Mouse (Mus musculus): ENCODE measurements around the gene Def8. TPM values are rescaled to one million over a fixed set of nuclear protein-coding genes. Genes with fewer than 3 reads are reported as not detected.

The Def8 gene
- polyA plus RNA-seq, 1 experiment from 2014 or later, result 9.9 TPM

- peak overlapping the region; percentile 72 for H3K4me2 ChIP-seq (ENCODE audit: low read depth, low read length)
- peaks cover 18% of the 10 kb centered on the region for H3K4me1 ChIP-seq (ENCODE audit: control insufficient read depth, low read depth, low read length)
- WGBS (ENCODE audit: insufficient replicate concordance), result 27% methylated on average over 16 of the region's 16 CpGs
- H3K27me3 ChIP-seq (ENCODE audit: control insufficient read depth, insufficient read depth, low read depth, low read length), result no peaks in the 10 kb centered on the region
- H3K36me3 ChIP-seq (ENCODE audit: control insufficient read depth, insufficient read depth), result peaks cover 11% of the 10 kb centered on the region
- peak overlapping the region; percentile 87 for H3K27ac ChIP-seq (ENCODE audit: low read length)
- no peaks in the 10 kb centered on the region for H3K9me3 ChIP-seq (replicated peaks; ENCODE audit: control insufficient read depth, low read length)
- ATAC-seq (ENCODE audit: low read depth), result no peak
- peak overlapping the region; percentile 80 for H3K4me3 ChIP-seq (ENCODE audit: low read depth, low read length)
- peak overlapping the region; percentile 77 for H3K9ac ChIP-seq (ENCODE audit: low read depth, low read length)
Measured at GRCm38 (mm10) chr8:123478456-123479218, 55.3 kb downstream of the Def8 start.

GRCm38 (mm10) chr8:123482627-123483026, 59.3 kb downstream of the Def8 start:
- Histone ChIP-seq H3K27ac (ENCODE audit: low read length) (no peak overlapping the region), H3K4me1 (ENCODE audit: control insufficient read depth, low read depth, low read length) (peaks cover 10% of the 10 kb centered on the region), H3K36me3 (ENCODE audit: control insufficient read depth, insufficient read depth) (peaks cover 37% of the 10 kb centered on the region), H3K9me3 (replicated peaks; ENCODE audit: control insufficient read depth, low read length) (no peaks in the 10 kb centered on the region), H3K4me3 (ENCODE audit: low read depth, low read length) (no peak overlapping the region), H3K27me3 (ENCODE audit: control insufficient read depth, insufficient read depth, low read depth, low read length) (no peaks in the 10 kb centered on the region), H3K4me2 (ENCODE audit: low read depth, low read length) (no peak overlapping the region), H3K9ac (ENCODE audit: low read depth, low read length) (no peak overlapping the region)
- ATAC-seq (ENCODE audit: low read depth), result no peak
- 86% methylated on average over 7 of the region's 7 CpGs for WGBS (ENCODE audit: insufficient replicate concordance)

- no peak overlapping the region for H3K4me3 ChIP-seq (ENCODE audit: low read depth, low read length)
- no peak overlapping the region for H3K9ac ChIP-seq (ENCODE audit: low read depth, low read length)
- ATAC-seq (ENCODE audit: low read depth), result no peak
- H3K4me2 ChIP-seq (ENCODE audit: low read depth, low read length), result no peak overlapping the region
- H3K36me3 ChIP-seq (ENCODE audit: control insufficient read depth, insufficient read depth), result peaks cover 61% of the 10 kb centered on the region
- H3K4me1 ChIP-seq (ENCODE audit: control insufficient read depth, low read depth, low read length), result no peaks in the 10 kb centered on the region
- H3K27ac ChIP-seq (ENCODE audit: low read length), result no peak overlapping the region
- H3K27me3 ChIP-seq (ENCODE audit: control insufficient read depth, insufficient read depth, low read depth, low read length), result no peaks in the 10 kb centered on the region
- 76% methylated on average over 15 of the region's 15 CpGs for WGBS (ENCODE audit: insufficient replicate concordance)
- H3K9me3 ChIP-seq (replicated peaks; ENCODE audit: control insufficient read depth, low read length), result no peaks in the 10 kb centered on the region
Measured at GRCm38 (mm10) chr8:123491280-123492075, 68.2 kb downstream of the Def8 start.

- Histone ChIP-seq H3K36me3 (ENCODE audit: control insufficient read depth, insufficient read depth) (peaks cover 52% of the 10 kb centered on the region), H3K9me3 (replicated peaks; ENCODE audit: control insufficient read depth, low read length) (no peaks in the 10 kb centered on the region), H3K4me1 (ENCODE audit: control insufficient read depth, low read depth, low read length) (no peaks in the 10 kb centered on the region), H3K9ac (ENCODE audit: low read depth, low read length) (no peak overlapping the region), H3K4me3 (ENCODE audit: low read depth, low read length) (no peak overlapping the region), H3K27ac (ENCODE audit: low read length) (no peak overlapping the region), H3K27me3 (ENCODE audit: control insufficient read depth, insufficient read depth, low read depth, low read length) (no peaks in the 10 kb centered on the region), H3K4me2 (ENCODE audit: low read depth, low read length) (no peak overlapping the region)
- WGBS (ENCODE audit: insufficient replicate concordance), result 84% methylated on average over 9 of the region's 9 CpGs
- no peak for ATAC-seq (ENCODE audit: low read depth)
Measured at GRCm38 (mm10) chr8:123492898-123493297, 69.6 kb downstream of the Def8 start.

- no peak for ATAC-seq (ENCODE audit: low read depth)
- no peak overlapping the region for H3K27ac ChIP-seq (ENCODE audit: low read length)
- no peak overlapping the region for H3K9ac ChIP-seq (ENCODE audit: low read depth, low read length)
- H3K4me2 ChIP-seq (ENCODE audit: low read depth, low read length), result no peak overlapping the region
- H3K4me1 ChIP-seq (ENCODE audit: control insufficient read depth, low read depth, low read length), result no peaks in the 10 kb centered on the region
- no peaks in the 10 kb centered on the region for H3K9me3 ChIP-seq (replicated peaks; ENCODE audit: control insufficient read depth, low read length)
- no peaks in the 10 kb centered on the region for H3K27me3 ChIP-seq (ENCODE audit: control insufficient read depth, insufficient read depth, low read depth, low read length)
- 73% methylated on average over 4 of the region's 4 CpGs for WGBS (ENCODE audit: insufficient replicate concordance)
- peaks cover 36% of the 10 kb centered on the region for H3K36me3 ChIP-seq (ENCODE audit: control insufficient read depth, insufficient read depth)
- H3K4me3 ChIP-seq (ENCODE audit: low read depth, low read length), result no peak overlapping the region
Measured at GRCm38 (mm10) chr8:123497699-123498098, 74.4 kb downstream of the Def8 start.

GRCm38 (mm10) chr8:123498963-123499362, 75.6 kb downstream of the Def8 start:
- peaks cover 37% of the 10 kb centered on the region for H3K36me3 ChIP-seq (ENCODE audit: control insufficient read depth, insufficient read depth)
- no peak overlapping the region for H3K4me2 ChIP-seq (ENCODE audit: low read depth, low read length)
- ATAC-seq (ENCODE audit: low read depth), result 0 out of 2 replicates have a peak, but pooled peaks have one; percentile 27
- H3K27me3 ChIP-seq (ENCODE audit: control insufficient read depth, insufficient read depth, low read depth, low read length), result no peaks in the 10 kb centered on the region
- H3K9ac ChIP-seq (ENCODE audit: low read depth, low read length), result no peak overlapping the region
- no peak overlapping the region for H3K27ac ChIP-seq (ENCODE audit: low read length)
- H3K9me3 ChIP-seq (replicated peaks; ENCODE audit: control insufficient read depth, low read length), result no peaks in the 10 kb centered on the region
- 70% methylated on average over 11 of the region's 11 CpGs for WGBS (ENCODE audit: insufficient replicate concordance)
- no peak overlapping the region for H3K4me3 ChIP-seq (ENCODE audit: low read depth, low read length)
- no peaks in the 10 kb centered on the region for H3K4me1 ChIP-seq (ENCODE audit: control insufficient read depth, low read depth, low read length)

- Histone ChIP-seq H3K27me3 (ENCODE audit: control insufficient read depth, insufficient read depth, low read depth, low read length) (no peaks in the 10 kb centered on the region), H3K4me1 (ENCODE audit: control insufficient read depth, low read depth, low read length) (no peaks in the 10 kb centered on the region), H3K9me3 (replicated peaks; ENCODE audit: control insufficient read depth, low read length) (no peaks in the 10 kb centered on the region), H3K4me3 (ENCODE audit: low read depth, low read length) (no peak overlapping the region), H3K4me2 (ENCODE audit: low read depth, low read length) (no peak overlapping the region), H3K9ac (ENCODE audit: low read depth, low read length) (no peak overlapping the region), H3K36me3 (ENCODE audit: control insufficient read depth, insufficient read depth) (peaks cover 38% of the 10 kb centered on the region), H3K27ac (ENCODE audit: low read length) (no peak overlapping the region)
- ATAC-seq (ENCODE audit: low read depth), result no peak
- WGBS (ENCODE audit: insufficient replicate concordance), result 84% methylated on average over 11 of the region's 11 CpGs
Measured at GRCm38 (mm10) chr8:123499556-123499955, 76.2 kb downstream of the Def8 start.

- H3K9ac ChIP-seq (ENCODE audit: low read depth, low read length), result no peak overlapping the region
- peaks cover 26% of the 10 kb centered on the region for H3K36me3 ChIP-seq (ENCODE audit: control insufficient read depth, insufficient read depth)
- H3K4me2 ChIP-seq (ENCODE audit: low read depth, low read length), result no peak overlapping the region
- H3K4me1 ChIP-seq (ENCODE audit: control insufficient read depth, low read depth, low read length), result no peaks in the 10 kb centered on the region
- H3K27ac ChIP-seq (ENCODE audit: low read length), result no peak overlapping the region
- no peaks in the 10 kb centered on the region for H3K27me3 ChIP-seq (ENCODE audit: control insufficient read depth, insufficient read depth, low read depth, low read length)
- ATAC-seq (ENCODE audit: low read depth), result no peak
- no peak overlapping the region for H3K4me3 ChIP-seq (ENCODE audit: low read depth, low read length)
- WGBS (ENCODE audit: insufficient replicate concordance), result 76% methylated on average over 5 of the region's 5 CpGs
- no peaks in the 10 kb centered on the region for H3K9me3 ChIP-seq (replicated peaks; ENCODE audit: control insufficient read depth, low read length)
Measured at GRCm38 (mm10) chr8:123502192-123502591, 78.9 kb downstream of the Def8 start.

Data from liver, embryonic 16.5 days (tissue).